Mouse (Mus musculus) CH12.LX (cell line): ENCODE measurements around the gene Sugct. TPM values are rescaled to one million over a fixed set of nuclear protein-coding genes. Genes with fewer than 3 reads are reported as not detected.

Experiments
- DNase-seq: peaks from one replicate; pipeline ENCODE4 v3.0.0-alpha.2; 2013; ENCODE audit errors: extremely low read depth
- H3K27ac ChIP-seq: 2 replicates; pipeline ENCODE4 v1.5.1; 2012; ENCODE audit warnings: low read depth, mild to moderate bottlenecking, control low read depth, moderate library complexity; ENCODE audit not compliant: insufficient read depth
- H3K27me3 ChIP-seq: replicated peaks from 2 replicates; pipeline ENCODE3; 2012; ENCODE audit warnings: inconsistent platforms
- H3K36me3 ChIP-seq, 2 experiments: replicated peaks in 1 of 2; 2 replicates each; pipeline versions ENCODE3 to v1.6.1; 2012; ENCODE audit warnings: inconsistent platforms in 1 of 2, low read length in 1 of 2, mild to moderate bottlenecking in 1 of 2, mixed read lengths in 1 of 2, moderate library complexity in 1 of 2; ENCODE audit not compliant: control insufficient read depth in 1 of 2, insufficient read depth in 1 of 2
- H3K4me1 ChIP-seq, 2 experiments: 2 replicates each; pipeline ENCODE4 v1.6.1; 2012; ENCODE audit warnings: inconsistent platforms in 1 of 2, moderate library complexity in 1 of 2; ENCODE audit not compliant: insufficient read depth in 2 of 2, control insufficient read depth in 1 of 2
- H3K4me2 ChIP-seq: 2 replicates; pipeline ENCODE4 v1.6.1; 2012; ENCODE audit warnings: low read depth, mild to moderate bottlenecking, control low read depth; ENCODE audit not compliant: poor library complexity, insufficient read depth, severe bottlenecking
- H3K4me3 ChIP-seq, 3 experiments: fragments of 150-350 bp in 1 of 3; sonication (generic) in 1 of 3; replicated peaks in 1 of 3; 2 replicates each; pipeline versions ENCODE3 to v1.5.1; 2011 to 2012; ENCODE audit warnings: low read depth in 2 of 3, low read length in 2 of 3, mild to moderate bottlenecking in 2 of 3, moderate library complexity in 2 of 3, control low read depth in 1 of 3, improper control_type of control experiment in 1 of 3, inconsistent platforms in 1 of 3, mixed read lengths in 1 of 3; ENCODE audit not compliant: poor library complexity in 1 of 3
- H3K79me2 ChIP-seq: replicated peaks from 2 replicates; pipeline ENCODE4 v1.6.1; 2012; ENCODE audit warnings: mild to moderate bottlenecking, moderate library complexity; ENCODE audit not compliant: control insufficient read depth, poor library complexity, insufficient read depth, severe bottlenecking; ENCODE audit errors: extremely low read depth
- H3K9ac ChIP-seq: 2 replicates; pipeline ENCODE4 v1.6.1; 2012; ENCODE audit warnings: low read depth, mild to moderate bottlenecking, control low read depth, moderate library complexity; ENCODE audit not compliant: insufficient read depth
- H3K9me3 ChIP-seq: replicated peaks from 2 replicates; pipeline ENCODE3; 2012; ENCODE audit warnings: low read length, inconsistent platforms, mixed read lengths
- BHLHE40 ChIP-seq: IDR thresholded peaks from 2 replicates; pipeline ENCODE4 v1.6.1; 2011; ENCODE audit warnings: mild to moderate bottlenecking, low read depth, low read length, improper control_type of control experiment
- CTCF ChIP-seq, 2 experiments: IDR thresholded peaks in 1 of 2; conservative IDR thresholded peaks in 1 of 2; 2 replicates each; pipeline ENCODE4 v1.5.1; 2011 to 2012; ENCODE audit warnings: low read depth in 2 of 2, low read length in 2 of 2, improper control_type of control experiment in 1 of 2, inconsistent platforms in 1 of 2, mild to moderate bottlenecking in 1 of 2, moderate library complexity in 1 of 2
- ELF1 ChIP-seq: IDR thresholded peaks from 2 replicates; pipeline ENCODE4 v1.6.1; 2014; ENCODE audit warnings: low read depth, mild to moderate bottlenecking, inconsistent platforms, low read length, improper control_type of control experiment
- ETS1 ChIP-seq: conservative IDR thresholded peaks from 2 replicates; pipeline ENCODE4 v1.6.1; 2012; ENCODE audit warnings: low read depth, mild to moderate bottlenecking, inconsistent platforms, low read length, improper control_type of control experiment, moderate library complexity
- GABPA ChIP-seq: IDR thresholded peaks from 2 replicates; pipeline ENCODE4 v1.6.1; 2012; ENCODE audit warnings: low read depth, low read length, improper control_type of control experiment, inconsistent platforms; ENCODE audit not compliant: insufficient replicate concordance
- HCFC1 ChIP-seq: IDR thresholded peaks from 2 replicates; pipeline ENCODE4 v1.6.1; 2012; ENCODE audit warnings: low read depth, mild to moderate bottlenecking, inconsistent platforms, low read length, improper control_type of control experiment
- IRF4 ChIP-seq: IDR thresholded peaks from 2 replicates; pipeline ENCODE4 v1.6.1; 2014; ENCODE audit warnings: low read depth, mild to moderate bottlenecking, inconsistent platforms, low read length, improper control_type of control experiment
- MAFK ChIP-seq: IDR thresholded peaks from 2 replicates; pipeline ENCODE4 v1.6.1; 2011; ENCODE audit warnings: low read length, improper control_type of control experiment; ENCODE audit not compliant: insufficient replicate concordance
- MAX ChIP-seq: IDR thresholded peaks from 2 replicates; pipeline ENCODE4 v1.6.1; 2011; ENCODE audit warnings: low read length, improper control_type of control experiment
- MEF2A ChIP-seq: IDR thresholded peaks from 2 replicates; pipeline ENCODE4 v1.6.1; 2014; ENCODE audit warnings: low read depth, mild to moderate bottlenecking, inconsistent platforms, low read length, improper control_type of control experiment, borderline replicate concordance
- MXI1 ChIP-seq: IDR thresholded peaks from 2 replicates; pipeline ENCODE4 v1.6.1; 2011; ENCODE audit warnings: mild to moderate bottlenecking, low read depth, low read length, improper control_type of control experiment
- MYC ChIP-seq: IDR thresholded peaks from 2 replicates; pipeline ENCODE4 v1.6.1; 2011; ENCODE audit warnings: low read depth, mild to moderate bottlenecking, improper control_type of control experiment, low read length
- NELFE ChIP-seq: IDR thresholded peaks from 2 replicates; pipeline ENCODE4 v1.6.1; 2011; ENCODE audit warnings: low read depth, low read length, improper control_type of control experiment
- NRF1 ChIP-seq: IDR thresholded peaks from 2 replicates; pipeline ENCODE4 v1.6.1; 2014; ENCODE audit warnings: low read depth, mild to moderate bottlenecking, inconsistent platforms, low read length, improper control_type of control experiment, moderate library complexity
- POLR2A ChIP-seq: IDR thresholded peaks from 2 replicates; pipeline ENCODE4 v1.6.1; 2011; ENCODE audit warnings: low read depth, mild to moderate bottlenecking, improper control_type of control experiment, low read length
- POLR2AphosphoS2 ChIP-seq: IDR thresholded peaks from 2 replicates; pipeline ENCODE4 v1.6.1; 2011; ENCODE audit warnings: low read depth, low read length, improper control_type of control experiment
- RAD21 ChIP-seq: IDR thresholded peaks from 2 replicates; pipeline ENCODE4 v1.6.1; 2011; ENCODE audit warnings: low read depth, mild to moderate bottlenecking, low read length, improper control_type of control experiment, moderate library complexity
- RCOR1 ChIP-seq: conservative IDR thresholded peaks from 2 replicates; pipeline ENCODE4 v1.6.1; 2012; ENCODE audit warnings: low read depth, mild to moderate bottlenecking, inconsistent platforms, low read length, improper control_type of control experiment
- SMC3 ChIP-seq: IDR thresholded peaks from 2 replicates; pipeline ENCODE4 v1.6.1; 2011; ENCODE audit warnings: low read depth, low read length, improper control_type of control experiment
- TBP ChIP-seq: conservative IDR thresholded peaks from 2 replicates; pipeline ENCODE4 v1.6.1; 2011; ENCODE audit warnings: low read depth, low read length, improper control_type of control experiment
- USF1 ChIP-seq: IDR thresholded peaks from 2 replicates; pipeline ENCODE4 v1.6.1; 2014; ENCODE audit warnings: low read depth, mild to moderate bottlenecking, inconsistent platforms, low read length, improper control_type of control experiment
- USF2 ChIP-seq: conservative IDR thresholded peaks from 2 replicates; pipeline ENCODE4 v1.6.1; 2011; ENCODE audit warnings: low read depth, low read length, improper control_type of control experiment
- ZC3H11A ChIP-seq: IDR thresholded peaks from 2 replicates; pipeline ENCODE4 v1.6.1; 2012; ENCODE audit warnings: low read depth, mild to moderate bottlenecking, inconsistent platforms, low read length, improper control_type of control experiment
- dilution Hi-C: fragments of 300-500 bp; cut with MboI; formaldehyde crosslinking; loops from 2 replicates; pipeline ENCODE4 v1.14.3; 2020; ENCODE audit warnings: low sequenced_read_pairs; ENCODE audit not compliant: extremely low pct_unique_long_range_greater_than_20kb, extremely low pct_ligation_motif_present
- in situ Hi-C: fragments of 300-500 bp; cut with MboI; formaldehyde crosslinking; loops from 3 replicates; pipeline ENCODE4 v1.14.3; 2019; ENCODE audit warnings: low sequenced_read_pairs, low pct_ligation_motif_present, low pct_unique_long_range_greater_than_20kb, mixed read lengths
- polyA plus RNA-seq: library from polyadenylated mRNA; unstranded; fragments of >175 nt; gene quantifications from 2 replicates; pipeline ENCODE4 v1.2.1, GENCODE M21; 2012; ENCODE audit warnings: low read depth; ENCODE audit not compliant: insufficient read length
- total RNA-seq, 2 experiments: library from RNA; depleted of rRNA; stranded (reverse); fragments of 300-350 nt in 1 of 2; fragments of >200 nt in 1 of 2; gene quantifications; 2 replicates each; pipeline ENCODE4 v1.2.3; 2012 to 2014

Gene Sugct
- total and polyA plus RNA-seq, 3 experiments: 0.42 to 0.87 (median 0.56) TPM

GRCm38 (mm10) chr13:17037899-17038298 is 657.5 kb downstream of the Sugct start:
- Histone ChIP-seq H3K27me3 (no peaks in the 10 kb centered on the region), H3K36me3 (no peaks in the 10 kb centered on the region), H3K9ac (no peak overlapping the region), H3K4me3 (no peak overlapping the region), H3K27ac (no peak overlapping the region), H3K9me3 (no peaks in the 10 kb centered on the region), H3K4me1 (no peaks in the 10 kb centered on the region), H3K79me2 (no peaks in the 10 kb centered on the region), H3K4me2 (no peak overlapping the region)
- dilution Hi-C loops (no loop called here), in situ Hi-C loops (no loop called here)
- DNase-seq: no peak
- TF ChIP-seq USF1 (no peak), SMC3 (no peak), RCOR1 (no peak), POLR2AphosphoS2 (no peak), CTCF (conservative IDR thresholded peaks at IDR 0.05 in 1 of 2, IDR thresholded peaks at IDR 0.05 in 1 of 2; ENCODE audit: low read depth in 2 of 2, low read length in 2 of 2) (no peak), GABPA (no peak), USF2 (no peak), MAX (no peak), ELF1 (no peak), ETS1 (no peak), NRF1 (no peak), POLR2A (no peak), HCFC1 (no peak), ZC3H11A (no peak), IRF4 (no peak)

- TF ChIP-seq MAFK: no peak
- no peak for TF ChIP-seq MXI1
- no peak for TF ChIP-seq POLR2AphosphoS2
- no peak for TF ChIP-seq NRF1
- no peak for TF ChIP-seq USF1
- TF ChIP-seq BHLHE40: no peak
- TF ChIP-seq RAD21: no peak
- TF ChIP-seq MYC: no peak
- no peak for TF ChIP-seq NELFE
- no peak for TF ChIP-seq TBP
- TF ChIP-seq MEF2A: no peak
- Histone ChIP-seq H3K4me2 (no peak overlapping the region), H3K27me3 (no peaks in the 10 kb centered on the region), H3K79me2 (no peaks in the 10 kb centered on the region), H3K27ac (no peak overlapping the region), H3K36me3 (no peaks in the 10 kb centered on the region), H3K4me3 (no peak overlapping the region), H3K9ac (no peak overlapping the region), H3K4me1 (no peaks in the 10 kb centered on the region), H3K9me3 (no peaks in the 10 kb centered on the region)
- no peak for DNase-seq
- in situ Hi-C loops: no loop called here
- dilution Hi-C loops: no loop called here
These were observed 664.6 kb downstream of the Sugct start for GRCm38 (mm10) chr13:17030761-17031160.
